Mouse (Mus musculus): ENCODE measurements around the gene Ddi2. TPM values are rescaled to one million over a fixed set of nuclear protein-coding genes. Genes with fewer than 3 reads are reported as not detected.

The Ddi2 gene
- polyA plus RNA-seq, 1 experiment: 21.2 TPM

- peaks cover 58% of the 10 kb centered on the region for H3K36me3 ChIP-seq (ENCODE audit: control insufficient read depth, insufficient read depth, low read length)
These were observed 40.5 kb downstream of the Ddi2 start for GRCm38 (mm10) chr4:141682706-141683230.

GRCm38 (mm10) chr4:141681767-141682166 is 41.5 kb downstream of the Ddi2 start:
- Histone ChIP-seq H3K27me3 (ENCODE audit: control insufficient read depth, insufficient read depth, low read length) (no peaks in the 10 kb centered on the region), H3K4me1 (ENCODE audit: control insufficient read depth, insufficient read depth, insufficient read length, low read length) (no peaks in the 10 kb centered on the region), H3K27ac (ENCODE audit: insufficient read depth, low read depth, low read length) (no peak overlapping the region), H3K36me3 (ENCODE audit: control insufficient read depth, insufficient read depth, low read length) (peaks cover 52% of the 10 kb centered on the region), H3K4me3 (ENCODE audit: low read depth, low read length) (no peak overlapping the region)
- TF ChIP-seq CTCF (IDR thresholded peaks at IDR 0.05; ENCODE audit: extremely low read depth, insufficient read length, insufficient replicate concordance, low read depth, low read length) (no peak), POLR2A (IDR thresholded peaks at IDR 0.05; ENCODE audit: low read depth, low read length) (no peak)
- WGBS: 63% methylated on average over 7 of the region's 7 CpGs

More at GRCm38 (mm10) chr4:141682706-141683230, 40.5 kb downstream of the Ddi2 start:
- no peak overlapping the region for H3K27ac ChIP-seq (ENCODE audit: insufficient read depth, low read depth, low read length)
- H3K27me3 ChIP-seq (ENCODE audit: control insufficient read depth, insufficient read depth, low read length): no peaks in the 10 kb centered on the region
- no peaks in the 10 kb centered on the region for H3K4me1 ChIP-seq (ENCODE audit: control insufficient read depth, insufficient read depth, insufficient read length, low read length)
- 85% methylated on average over 12 of the region's 12 CpGs for WGBS
- H3K4me3 ChIP-seq (ENCODE audit: low read depth, low read length): no peak overlapping the region
- TF ChIP-seq CTCF (IDR thresholded peaks at IDR 0.05; ENCODE audit: extremely low read depth, insufficient read length, insufficient replicate concordance, low read depth, low read length) (no peak), POLR2A (IDR thresholded peaks at IDR 0.05; ENCODE audit: low read depth, low read length) (no peak)

GRCm38 (mm10) chr4:141680892-141681291 is 42.3 kb downstream of the Ddi2 start:
- H3K4me1 ChIP-seq (ENCODE audit: control insufficient read depth, insufficient read depth, insufficient read length, low read length): no peaks in the 10 kb centered on the region
- 80% methylated on average over 12 of the region's 12 CpGs for WGBS
- no peaks in the 10 kb centered on the region for H3K27me3 ChIP-seq (ENCODE audit: control insufficient read depth, insufficient read depth, low read length)
- H3K4me3 ChIP-seq (ENCODE audit: low read depth, low read length): no peak overlapping the region
- H3K36me3 ChIP-seq (ENCODE audit: control insufficient read depth, insufficient read depth, low read length): peaks cover 45% of the 10 kb centered on the region
- TF ChIP-seq POLR2A (IDR thresholded peaks at IDR 0.05; ENCODE audit: low read depth, low read length) (no peak), CTCF (IDR thresholded peaks at IDR 0.05; ENCODE audit: extremely low read depth, insufficient read length, insufficient replicate concordance, low read depth, low read length) (no peak)
- H3K27ac ChIP-seq (ENCODE audit: insufficient read depth, low read depth, low read length): no peak overlapping the region

- Histone ChIP-seq H3K4me3 (ENCODE audit: low read depth, low read length) (no peak overlapping the region), H3K4me1 (ENCODE audit: control insufficient read depth, insufficient read depth, insufficient read length, low read length) (no peaks in the 10 kb centered on the region), H3K27ac (ENCODE audit: insufficient read depth, low read depth, low read length) (no peak overlapping the region), H3K27me3 (ENCODE audit: control insufficient read depth, insufficient read depth, low read length) (no peaks in the 10 kb centered on the region), H3K36me3 (ENCODE audit: control insufficient read depth, insufficient read depth, low read length) (peaks cover 29% of the 10 kb centered on the region)
- TF ChIP-seq CTCF (IDR thresholded peaks at IDR 0.05; ENCODE audit: extremely low read depth, insufficient read length, insufficient replicate concordance, low read depth, low read length): no peak
- TF ChIP-seq POLR2A (IDR thresholded peaks at IDR 0.05; ENCODE audit: low read depth, low read length): no peak
- 87% methylated on average over 2 of the region's 2 CpGs for WGBS
These were observed 44.2 kb downstream of the Ddi2 start for GRCm38 (mm10) chr4:141679016-141679415.

- Histone ChIP-seq H3K27ac (ENCODE audit: insufficient read depth, low read depth, low read length) (no peak overlapping the region), H3K4me1 (ENCODE audit: control insufficient read depth, insufficient read depth, insufficient read length, low read length) (no peaks in the 10 kb centered on the region), H3K36me3 (ENCODE audit: control insufficient read depth, insufficient read depth, low read length) (peaks cover 12% of the 10 kb centered on the region), H3K27me3 (ENCODE audit: control insufficient read depth, insufficient read depth, low read length) (no peaks in the 10 kb centered on the region), H3K4me3 (ENCODE audit: low read depth, low read length) (no peak overlapping the region)
- TF ChIP-seq POLR2A (IDR thresholded peaks at IDR 0.05; ENCODE audit: low read depth, low read length) (no peak), CTCF (IDR thresholded peaks at IDR 0.05; ENCODE audit: extremely low read depth, insufficient read length, insufficient replicate concordance, low read depth, low read length) (no peak)
- WGBS: 58% methylated on average over 5 of the region's 5 CpGs
These were observed 46.7 kb downstream of the Ddi2 start for GRCm38 (mm10) chr4:141676462-141676979.

GRCm38 (mm10) chr4:141672325-141672724 is 50.9 kb downstream of the Ddi2 start:
- Histone ChIP-seq H3K4me3 (ENCODE audit: low read depth, low read length) (no peak overlapping the region), H3K27ac (ENCODE audit: insufficient read depth, low read depth, low read length) (no peak overlapping the region), H3K4me1 (ENCODE audit: control insufficient read depth, insufficient read depth, insufficient read length, low read length) (no peaks in the 10 kb centered on the region), H3K36me3 (ENCODE audit: control insufficient read depth, insufficient read depth, low read length) (no peaks in the 10 kb centered on the region), H3K27me3 (ENCODE audit: control insufficient read depth, insufficient read depth, low read length) (no peaks in the 10 kb centered on the region)
- 69% methylated on average over 13 of the region's 13 CpGs for WGBS
- no peak for TF ChIP-seq POLR2A (IDR thresholded peaks at IDR 0.05; ENCODE audit: low read depth, low read length)
- no peak for TF ChIP-seq CTCF (IDR thresholded peaks at IDR 0.05; ENCODE audit: extremely low read depth, insufficient read length, insufficient replicate concordance, low read depth, low read length)

- Histone ChIP-seq H3K27me3 (ENCODE audit: control insufficient read depth, insufficient read depth, low read length) (no peaks in the 10 kb centered on the region), H3K36me3 (ENCODE audit: control insufficient read depth, insufficient read depth, low read length) (no peaks in the 10 kb centered on the region), H3K4me3 (ENCODE audit: low read depth, low read length) (no peak overlapping the region), H3K4me1 (ENCODE audit: control insufficient read depth, insufficient read depth, insufficient read length, low read length) (no peaks in the 10 kb centered on the region), H3K27ac (ENCODE audit: insufficient read depth, low read depth, low read length) (no peak overlapping the region)
- 87% methylated on average over 4 of the region's 4 CpGs for WGBS
- TF ChIP-seq CTCF (IDR thresholded peaks at IDR 0.05; ENCODE audit: extremely low read depth, insufficient read length, insufficient replicate concordance, low read depth, low read length) (no peak), POLR2A (IDR thresholded peaks at IDR 0.05; ENCODE audit: low read depth, low read length) (no peak)
These were observed 51.8 kb downstream of the Ddi2 start for GRCm38 (mm10) chr4:141671389-141671788.
